Mouse (Mus musculus) thymus, postnatal 25 days (tissue): ENCODE data around the gene Fry.

Experiments used
- DNase-seq: peaks from one replicate; pipeline ENCODE4 v3.0.0; 2022

Fry gene

GRCm38 (mm10) chr5:150176251-150177015, 58.0 kb downstream of the Fry start:
- DNase-seq, result no peak

GRCm38 (mm10) chr5:150177757-150178156, 59.3 kb downstream of the Fry start:
- DNase-seq, result no peak

GRCm38 (mm10) chr5:150178194-150178801, 59.9 kb downstream of the Fry start:
- DNase-seq, result no peak

- DNase-seq, result no peak
Measured at GRCm38 (mm10) chr5:150180985-150181607, 62.7 kb downstream of the Fry start.

GRCm38 (mm10) chr5:150184959-150185358, 66.5 kb downstream of the Fry start:
- no peak for DNase-seq

- DNase-seq, result no peak
Measured at GRCm38 (mm10) chr5:150186121-150186520, 67.7 kb downstream of the Fry start.

- DNase-seq, result no peak
Measured at GRCm38 (mm10) chr5:150186676-150187075, 68.2 kb downstream of the Fry start.

GRCm38 (mm10) chr5:150188031-150188430, 69.6 kb downstream of the Fry start:
- DNase-seq, result no peak

- no peak for DNase-seq
Measured at GRCm38 (mm10) chr5:150190454-150191358, 72.3 kb downstream of the Fry start.

- peak; percentile 28 for DNase-seq
Measured at GRCm38 (mm10) chr5:150195514-150196210, 77.2 kb downstream of the Fry start.

GRCm38 (mm10) chr5:150196211-150196585, 77.8 kb downstream of the Fry start:
- DNase-seq, result no peak

GRCm38 (mm10) chr5:150196881-150197311, 78.5 kb downstream of the Fry start:
- DNase-seq, result no peak

- DNase-seq, result no peak
Measured at GRCm38 (mm10) chr5:150206749-150207148, 88.3 kb downstream of the Fry start.

GRCm38 (mm10) chr5:150207596-150207995, 89.2 kb downstream of the Fry start:
- DNase-seq, result no peak

- DNase-seq, result no peak
Measured at GRCm38 (mm10) chr5:150208009-150208408, 89.6 kb downstream of the Fry start.

- DNase-seq, result no peak
Measured at GRCm38 (mm10) chr5:150214081-150214480, 95.6 kb downstream of the Fry start.

GRCm38 (mm10) chr5:150216066-150216465, 97.6 kb downstream of the Fry start:
- DNase-seq, result no peak

- DNase-seq, result no peak
Measured at GRCm38 (mm10) chr5:150219457-150219856, 101.0 kb downstream of the Fry start.

GRCm38 (mm10) chr5:150220333-150220732, 101.9 kb downstream of the Fry start:
- DNase-seq, result peak; percentile 41

- no peak for DNase-seq
Measured at GRCm38 (mm10) chr5:150221806-150222205, 103.4 kb downstream of the Fry start.

- no peak for DNase-seq
Measured at GRCm38 (mm10) chr5:150223546-150224239, 105.2 kb downstream of the Fry start.

- no peak for DNase-seq
Measured at GRCm38 (mm10) chr5:150229086-150229485, 110.6 kb downstream of the Fry start.
